Mouse (Mus musculus) bone marrow macrophage, adult 2 months (primary cell): ENCODE measurements around the gene Pmepa1.

Experiments used
- CTCF ChIP-seq: IDR thresholded peaks from 2 replicates; pipeline ENCODE4 v1.5.1; 2012; ENCODE audit warnings: low read depth, mild to moderate bottlenecking, low read length, moderate library complexity
- POLR2A ChIP-seq: IDR thresholded peaks from 2 replicates; pipeline ENCODE4 v1.6.1; 2012; ENCODE audit warnings: mild to moderate bottlenecking, low read depth, low read length, borderline replicate concordance

- TF ChIP-seq POLR2A (no peak), CTCF (no peak)
These were observed 67.1 kb downstream of the Pmepa1 start for GRCm38 (mm10) chr2:173209091-173209815.
